Mouse (Mus musculus): Measurements from ENCODE around the gene Lad1. TPM values are rescaled to one million over a fixed set of nuclear protein-coding genes. Genes with fewer than 3 reads are reported as not detected.

The Lad1 gene
- polyA plus RNA-seq, 1 experiment from 2014 or later: 19.5 TPM

DNA sequence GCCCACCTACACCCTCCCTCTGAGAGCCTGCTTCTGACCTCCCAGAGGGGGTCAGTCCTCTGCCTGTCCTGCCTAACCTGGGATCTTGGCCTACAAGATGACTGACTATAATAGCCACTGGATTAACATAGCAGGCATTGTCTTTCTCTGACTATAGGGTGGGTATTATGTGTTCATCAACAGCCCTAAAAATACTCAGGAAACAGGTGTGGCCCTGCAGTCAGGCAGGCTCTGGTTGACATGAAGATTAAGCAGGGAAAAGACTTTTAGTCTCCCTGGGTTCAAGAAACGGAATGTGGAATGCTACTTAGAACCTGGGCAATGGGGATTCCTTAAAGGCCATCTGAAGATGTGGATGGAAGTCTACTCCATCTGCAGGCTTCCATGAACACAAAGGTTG, 19.9 kb upstream of the Lad1 start:
- Histone ChIP-seq H3K27ac (ENCODE audit: low read depth, low read length) (no peak overlapping the region), H3K27me3 (ENCODE audit: control insufficient read depth, insufficient read depth, low read length) (no peaks in the 10 kb centered on the region), H3K4me2 (replicated peaks; ENCODE audit: low read depth, low read length) (no peak overlapping the region), H3K4me3 (ENCODE audit: low read length) (no peak overlapping the region), H3K9ac (ENCODE audit: low read depth, low read length) (no peak overlapping the region), H3K9me3 (ENCODE audit: control insufficient read depth, low read length) (no peaks in the 10 kb centered on the region), H3K4me1 (ENCODE audit: control insufficient read depth, insufficient read depth, low read length) (peaks cover 45% of the 10 kb centered on the region), H3K36me3 (ENCODE audit: control insufficient read depth, insufficient read depth, low read length) (no peaks in the 10 kb centered on the region)
- ATAC-seq (ENCODE audit: low FRiP score, low TSS enrichment): no peak
- 81% methylated on average over 1 of the region's 1 CpGs for WGBS

DNA sequence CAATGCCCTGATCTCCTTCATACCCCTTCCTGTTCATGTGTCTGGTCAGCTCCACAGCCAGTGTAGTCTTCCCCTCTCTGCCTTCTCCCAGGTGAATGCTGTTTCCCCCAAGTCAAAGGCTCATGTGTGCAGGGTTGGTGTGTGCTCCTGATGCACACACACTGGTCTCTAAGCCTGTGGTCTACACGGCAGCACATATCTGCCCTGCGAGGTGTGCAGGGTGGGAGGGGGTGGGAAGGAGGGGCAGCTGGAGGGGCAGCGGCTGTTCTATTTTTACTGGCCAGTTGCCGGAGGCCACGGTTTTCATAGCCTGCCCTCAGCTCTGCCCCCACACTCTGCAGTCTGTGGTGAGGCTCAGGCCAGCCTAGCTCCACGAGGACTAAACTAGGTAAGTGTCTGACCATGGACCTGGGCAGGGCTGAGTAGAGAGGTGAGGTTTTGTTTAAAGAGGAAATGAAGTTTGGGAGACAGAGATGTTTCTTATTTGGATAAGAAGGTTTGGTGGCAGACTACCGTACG, 19.2 kb upstream of the Lad1 start:
- H3K27me3 ChIP-seq (ENCODE audit: control insufficient read depth, insufficient read depth, low read length): no peaks in the 10 kb centered on the region
- no peaks in the 10 kb centered on the region for H3K9me3 ChIP-seq (ENCODE audit: control insufficient read depth, low read length)
- no peaks in the 10 kb centered on the region for H3K36me3 ChIP-seq (ENCODE audit: control insufficient read depth, insufficient read depth, low read length)
- H3K27ac ChIP-seq (ENCODE audit: low read depth, low read length): no peak overlapping the region
- ATAC-seq (ENCODE audit: low FRiP score, low TSS enrichment): no peak
- H3K9ac ChIP-seq (ENCODE audit: low read depth, low read length): no peak overlapping the region
- H3K4me3 ChIP-seq (ENCODE audit: low read length): no peak overlapping the region
- H3K4me2 ChIP-seq (replicated peaks; ENCODE audit: low read depth, low read length): no peak overlapping the region
- WGBS: 20% methylated on average over 8 of the region's 8 CpGs
- H3K4me1 ChIP-seq (ENCODE audit: control insufficient read depth, insufficient read depth, low read length): peaks cover 41% of the 10 kb centered on the region

DNA sequence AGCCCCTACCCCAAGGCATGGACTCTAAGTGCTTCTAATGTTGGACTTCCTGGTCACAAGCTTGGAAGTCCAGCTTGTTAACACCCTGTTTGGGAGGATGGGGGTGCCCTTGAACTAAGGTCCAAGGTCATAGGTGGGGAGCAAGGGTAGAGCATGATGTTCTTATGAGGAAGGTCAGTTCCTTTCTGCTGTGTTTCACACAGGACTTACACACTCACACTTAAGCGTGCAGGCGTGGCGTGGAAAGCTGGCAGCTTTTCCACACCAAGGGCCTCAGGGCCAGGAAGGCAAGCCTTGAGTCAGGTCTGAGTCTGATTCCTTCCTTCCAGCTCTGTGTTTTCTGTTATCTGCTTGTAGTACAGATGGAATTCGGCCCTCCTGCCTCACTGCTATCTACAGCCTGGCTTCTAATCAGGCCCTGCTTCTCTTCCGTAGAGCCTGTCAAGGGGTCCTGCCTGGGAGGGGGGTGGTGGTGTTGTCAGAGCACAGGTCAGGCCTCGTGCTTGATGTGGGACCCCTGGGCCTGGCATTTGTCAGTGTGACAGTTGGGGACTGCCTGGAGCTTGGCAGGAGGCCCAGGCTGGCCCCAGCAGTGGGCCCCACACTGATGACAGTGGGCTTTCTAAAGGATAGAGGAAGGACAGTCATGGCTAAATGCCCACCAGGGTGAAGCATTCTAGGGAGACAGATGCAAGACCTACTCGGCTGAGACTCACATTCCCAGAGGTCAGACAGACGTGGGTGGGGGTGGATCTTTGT, 18.0 kb upstream of the Lad1 start:
- H3K4me3 ChIP-seq (ENCODE audit: low read length): no peak overlapping the region
- H3K9me3 ChIP-seq (ENCODE audit: control insufficient read depth, low read length): no peaks in the 10 kb centered on the region
- no peaks in the 10 kb centered on the region for H3K36me3 ChIP-seq (ENCODE audit: control insufficient read depth, insufficient read depth, low read length)
- no peaks in the 10 kb centered on the region for H3K27me3 ChIP-seq (ENCODE audit: control insufficient read depth, insufficient read depth, low read length)
- peak; percentile 50; the same call in 1 of the 2 replicates for ATAC-seq (ENCODE audit: low FRiP score, low TSS enrichment)
- WGBS: 41% methylated on average over 8 of the region's 8 CpGs
- peak overlapping the region; percentile 47; the same call in 1 of the 2 replicates for H3K27ac ChIP-seq (ENCODE audit: low read depth, low read length)
- no peak overlapping the region for H3K4me2 ChIP-seq (replicated peaks; ENCODE audit: low read depth, low read length)
- H3K4me1 ChIP-seq (ENCODE audit: control insufficient read depth, insufficient read depth, low read length): peaks cover 32% of the 10 kb centered on the region
- H3K9ac ChIP-seq (ENCODE audit: low read depth, low read length): no peak overlapping the region; the same call in 1 of the 2 replicates

DNA sequence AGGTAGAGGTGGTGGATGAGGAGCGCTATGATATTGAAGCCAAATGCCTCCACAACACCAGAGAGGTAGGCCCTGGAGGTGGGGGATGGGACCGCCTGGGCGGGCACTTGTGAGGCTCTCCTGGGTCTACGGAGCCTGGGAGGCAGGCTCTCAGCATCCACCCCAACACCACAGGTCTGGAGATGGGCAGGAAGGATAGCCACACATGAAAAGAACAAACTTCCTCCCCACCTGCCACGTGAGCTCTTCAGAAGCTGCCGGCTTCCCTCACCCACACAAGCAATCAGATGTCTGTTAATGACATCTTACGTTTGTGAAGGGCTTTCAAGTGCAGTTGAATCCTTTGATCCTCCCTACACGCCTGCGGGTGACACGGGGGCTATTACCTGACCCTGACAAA, 10.9 kb upstream of the Lad1 start:
- 20% methylated on average over 10 of the region's 10 CpGs for WGBS
- H3K9ac ChIP-seq (ENCODE audit: low read depth, low read length): no peak overlapping the region
- H3K27ac ChIP-seq (ENCODE audit: low read depth, low read length): no peak overlapping the region
- H3K27me3 ChIP-seq (ENCODE audit: control insufficient read depth, insufficient read depth, low read length): no peaks in the 10 kb centered on the region
- no peaks in the 10 kb centered on the region for H3K9me3 ChIP-seq (ENCODE audit: control insufficient read depth, low read length)
- H3K4me3 ChIP-seq (ENCODE audit: low read length): no peak overlapping the region
- no peaks in the 10 kb centered on the region for H3K36me3 ChIP-seq (ENCODE audit: control insufficient read depth, insufficient read depth, low read length)
- no peak overlapping the region for H3K4me2 ChIP-seq (replicated peaks; ENCODE audit: low read depth, low read length)
- no peak for ATAC-seq (ENCODE audit: low FRiP score, low TSS enrichment)
- peaks cover 3% of the 10 kb centered on the region for H3K4me1 ChIP-seq (ENCODE audit: control insufficient read depth, insufficient read depth, low read length)

DNA sequence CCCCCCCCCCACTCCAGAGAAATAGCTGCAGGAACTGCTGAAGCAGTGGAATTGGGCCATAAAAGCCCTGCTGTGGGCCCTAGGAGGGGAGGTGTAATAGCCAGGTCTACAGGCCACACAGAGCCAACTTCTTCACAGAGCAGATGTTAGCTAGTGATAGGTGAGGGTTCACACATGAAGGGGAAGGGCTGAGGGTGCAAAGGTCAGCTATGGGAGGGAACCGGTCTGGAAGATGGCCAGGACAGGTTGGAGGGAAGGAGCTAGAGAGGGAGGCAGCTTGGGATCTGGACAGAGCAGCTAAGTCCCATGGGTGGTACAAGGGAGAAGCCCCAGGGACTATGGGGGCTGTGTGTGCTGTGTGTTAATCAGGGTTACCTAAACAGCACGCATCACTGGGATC, 8.2 kb upstream of the Lad1 start:
- Histone ChIP-seq H3K4me1 (ENCODE audit: control insufficient read depth, insufficient read depth, low read length) (no peaks in the 10 kb centered on the region; the same call in 1 of the 2 replicates), H3K4me2 (replicated peaks; ENCODE audit: low read depth, low read length) (no peak overlapping the region), H3K4me3 (ENCODE audit: low read length) (no peak overlapping the region), H3K9me3 (ENCODE audit: control insufficient read depth, low read length) (no peaks in the 10 kb centered on the region), H3K27ac (ENCODE audit: low read depth, low read length) (no peak overlapping the region), H3K27me3 (ENCODE audit: control insufficient read depth, insufficient read depth, low read length) (no peaks in the 10 kb centered on the region), H3K9ac (ENCODE audit: low read depth, low read length) (no peak overlapping the region), H3K36me3 (ENCODE audit: control insufficient read depth, insufficient read depth, low read length) (no peaks in the 10 kb centered on the region)
- ATAC-seq (ENCODE audit: low FRiP score, low TSS enrichment): no peak
- 51% methylated on average over 2 of the region's 2 CpGs for WGBS

DNA sequence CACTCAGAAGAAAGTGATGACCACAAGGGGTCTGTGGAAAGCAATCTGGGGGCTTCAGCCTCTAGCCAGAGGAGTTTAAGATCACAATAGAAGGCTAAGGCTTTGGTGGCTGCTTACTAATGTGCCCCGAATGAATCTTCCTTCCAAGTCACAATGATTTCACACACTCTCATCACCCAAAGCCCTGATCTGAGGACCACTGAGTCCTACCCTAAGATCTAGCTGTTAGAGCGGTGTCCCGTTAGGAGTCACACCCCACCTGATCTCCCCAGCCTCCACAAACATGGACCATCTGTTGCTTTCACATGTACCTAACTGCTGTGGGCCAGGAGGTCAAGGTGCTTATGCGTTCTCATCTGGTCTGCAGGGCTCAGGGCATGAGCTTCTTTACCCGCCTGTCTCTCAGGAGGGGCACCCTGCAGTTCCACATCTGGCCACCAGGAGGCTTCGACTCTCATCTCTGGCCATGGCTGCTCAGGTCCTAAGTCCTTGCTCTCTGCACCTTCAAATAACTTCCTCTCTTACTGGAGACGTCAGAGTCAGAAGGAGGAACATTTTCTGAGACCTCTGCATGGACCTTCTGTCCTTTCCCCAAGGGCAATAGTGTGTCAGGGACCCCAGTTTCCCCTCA, 7.3 kb upstream of the Lad1 start:
- no peak overlapping the region for H3K27ac ChIP-seq (ENCODE audit: low read depth, low read length)
- H3K9ac ChIP-seq (ENCODE audit: low read depth, low read length): no peak overlapping the region
- 30% methylated on average over 7 of the region's 7 CpGs for WGBS
- H3K4me3 ChIP-seq (ENCODE audit: low read length): no peak overlapping the region
- H3K4me2 ChIP-seq (replicated peaks; ENCODE audit: low read depth, low read length): no peak overlapping the region
- ATAC-seq (ENCODE audit: low FRiP score, low TSS enrichment): peak; percentile 73
- H3K27me3 ChIP-seq (ENCODE audit: control insufficient read depth, insufficient read depth, low read length): no peaks in the 10 kb centered on the region
- H3K4me1 ChIP-seq (ENCODE audit: control insufficient read depth, insufficient read depth, low read length): no peaks in the 10 kb centered on the region; the same call in 1 of the 2 replicates
- H3K36me3 ChIP-seq (ENCODE audit: control insufficient read depth, insufficient read depth, low read length): no peaks in the 10 kb centered on the region
- H3K9me3 ChIP-seq (ENCODE audit: control insufficient read depth, low read length): no peaks in the 10 kb centered on the region

DNA sequence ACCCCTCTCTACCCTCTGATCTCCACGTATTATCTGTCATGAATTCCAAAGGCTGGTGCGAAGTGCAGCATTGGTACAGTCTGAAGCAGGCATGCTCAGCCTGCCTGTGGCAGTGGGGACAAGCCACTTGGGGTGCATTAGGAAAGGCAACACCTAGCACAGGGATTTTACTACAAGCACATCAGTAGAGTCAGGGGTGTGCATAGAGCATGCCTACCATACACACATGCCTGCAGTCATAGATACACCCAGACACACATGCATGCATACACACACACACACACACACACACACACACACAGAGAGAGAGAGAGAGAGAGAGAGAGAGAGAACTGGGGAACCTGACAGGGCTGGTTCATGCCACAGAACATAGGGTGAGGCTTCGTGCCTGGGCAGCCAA, 6.2 kb upstream of the Lad1 start:
- no peak for ATAC-seq (ENCODE audit: low FRiP score, low TSS enrichment)
- Histone ChIP-seq H3K4me2 (replicated peaks; ENCODE audit: low read depth, low read length) (no peak overlapping the region), H3K27me3 (ENCODE audit: control insufficient read depth, insufficient read depth, low read length) (no peaks in the 10 kb centered on the region; the same call in 1 of the 2 replicates), H3K36me3 (ENCODE audit: control insufficient read depth, insufficient read depth, low read length) (no peaks in the 10 kb centered on the region), H3K27ac (ENCODE audit: low read depth, low read length) (no peak overlapping the region), H3K9ac (ENCODE audit: low read depth, low read length) (no peak overlapping the region), H3K4me1 (ENCODE audit: control insufficient read depth, insufficient read depth, low read length) (no peaks in the 10 kb centered on the region; the same call in 1 of the 2 replicates), H3K9me3 (ENCODE audit: control insufficient read depth, low read length) (no peaks in the 10 kb centered on the region), H3K4me3 (ENCODE audit: low read length) (no peak overlapping the region)
- WGBS: 68% methylated on average over 3 of the region's 3 CpGs

DNA sequence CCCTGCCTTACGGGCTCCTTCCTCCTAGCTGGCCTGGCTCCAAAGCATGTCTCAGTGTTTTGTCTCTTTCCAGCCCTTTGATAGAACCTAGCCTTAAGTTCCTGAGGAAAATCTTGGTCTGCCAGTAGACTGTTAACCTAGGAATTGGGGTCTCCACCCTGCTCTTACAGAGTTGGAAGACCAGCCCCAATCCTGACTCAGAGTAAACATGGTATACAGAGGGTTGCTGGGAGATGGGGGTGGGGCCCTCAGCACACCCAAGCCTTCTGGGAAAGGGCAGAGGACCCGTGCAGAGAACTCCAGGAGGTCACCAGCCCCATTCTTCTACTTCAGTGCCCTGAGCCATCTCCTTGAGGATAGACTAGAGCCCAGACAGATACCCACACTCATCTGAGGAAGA, 5.8 kb upstream of the Lad1 start:
- Histone ChIP-seq H3K4me2 (replicated peaks; ENCODE audit: low read depth, low read length) (no peak overlapping the region), H3K27ac (ENCODE audit: low read depth, low read length) (no peak overlapping the region), H3K9me3 (ENCODE audit: control insufficient read depth, low read length) (no peaks in the 10 kb centered on the region), H3K4me1 (ENCODE audit: control insufficient read depth, insufficient read depth, low read length) (peaks cover under 1% of the 10 kb centered on the region), H3K4me3 (ENCODE audit: low read length) (no peak overlapping the region), H3K9ac (ENCODE audit: low read depth, low read length) (no peak overlapping the region), H3K27me3 (ENCODE audit: control insufficient read depth, insufficient read depth, low read length) (peaks cover 2% of the 10 kb centered on the region; the same call in 1 of the 2 replicates), H3K36me3 (ENCODE audit: control insufficient read depth, insufficient read depth, low read length) (no peaks in the 10 kb centered on the region)
- 56% methylated on average over 2 of the region's 2 CpGs for WGBS
- ATAC-seq (ENCODE audit: low FRiP score, low TSS enrichment): no peak

DNA sequence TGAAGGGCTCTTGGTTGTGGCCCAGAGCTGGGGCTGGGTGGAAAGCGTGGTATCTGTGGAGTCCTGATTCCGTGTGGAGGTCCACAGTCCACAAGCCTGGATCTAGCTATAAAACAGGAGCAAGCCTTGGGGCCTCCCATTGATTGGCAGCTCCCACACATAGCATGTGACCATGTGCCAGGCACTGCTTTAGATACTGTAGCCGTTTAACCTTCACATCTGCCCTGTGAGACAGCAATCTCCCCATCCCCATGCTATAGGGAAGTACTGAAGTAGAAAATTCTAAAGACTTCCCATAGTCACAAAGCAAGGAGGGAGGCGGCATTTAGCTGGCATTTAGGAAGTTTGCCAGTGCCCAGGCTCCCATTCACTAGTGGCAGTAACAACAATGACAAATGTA, 5.3 kb upstream of the Lad1 start:
- H3K27me3 ChIP-seq (ENCODE audit: control insufficient read depth, insufficient read depth, low read length): peaks cover 6% of the 10 kb centered on the region; the same call in 1 of the 2 replicates
- no peak overlapping the region for H3K9ac ChIP-seq (ENCODE audit: low read depth, low read length)
- H3K4me1 ChIP-seq (ENCODE audit: control insufficient read depth, insufficient read depth, low read length): peaks cover 4% of the 10 kb centered on the region
- H3K9me3 ChIP-seq (ENCODE audit: control insufficient read depth, low read length): no peaks in the 10 kb centered on the region
- 60% methylated on average over 4 of the region's 4 CpGs for WGBS
- H3K27ac ChIP-seq (ENCODE audit: low read depth, low read length): no peak overlapping the region
- no peaks in the 10 kb centered on the region for H3K36me3 ChIP-seq (ENCODE audit: control insufficient read depth, insufficient read depth, low read length)
- H3K4me3 ChIP-seq (ENCODE audit: low read length): no peak overlapping the region
- ATAC-seq (ENCODE audit: low FRiP score, low TSS enrichment): no peak
- no peak overlapping the region for H3K4me2 ChIP-seq (replicated peaks; ENCODE audit: low read depth, low read length)

All from kidney, embryonic 14.5 days (tissue).